Mouse (Mus musculus) ES-E14 (cell line): ENCODE results near the gene Cideb.

Experiments
- HCFC1 ChIP-seq: IDR thresholded peaks from 2 replicates; pipeline ENCODE4 v1.6.1; 2012; ENCODE audit warnings: low read length, inconsistent platforms, borderline replicate concordance; ENCODE audit not compliant: insufficient read depth
- MAFK ChIP-seq: IDR thresholded peaks from 2 replicates; pipeline ENCODE4 v1.6.1; 2014; ENCODE audit warnings: mild to moderate bottlenecking, low read depth, low read length, inconsistent platforms; ENCODE audit not compliant: insufficient read depth
- ZNF384 ChIP-seq: IDR thresholded peaks from 2 replicates; pipeline ENCODE4 v1.6.1; 2012; ENCODE audit warnings: low read depth, low read length, inconsistent platforms

- TF ChIP-seq HCFC1: no peak
- no peak for TF ChIP-seq MAFK
- TF ChIP-seq ZNF384: no peak
Measured at GRCm38 (mm10) chr14:55783171-55783957, 25.1 kb upstream of the Cideb start.
